Mouse (Mus musculus) CD4-positive helper T cell, adult 2 months (primary cell): ENCODE data around the gene Foxa1.

Experiments
- DNase-seq: peaks from one replicate; pipeline ENCODE4 v3.0.0-alpha.2; 2012; ENCODE audit warnings: low read depth, missing footprints, low spot score

Gene Foxa1

GRCm38 (mm10) chr12:57546415-57547201, at the start of gene Foxa1:
TSS of gene Foxa1 (minus strand) at chr12:57546916.
- no peak for DNase-seq

GRCm38 (mm10) chr12:57575931-57576628, 29.4 kb upstream of the Foxa1 start:
- no peak for DNase-seq

GRCm38 (mm10) chr12:57572415-57572814, 25.7 kb upstream of the Foxa1 start:
- no peak for DNase-seq

GRCm38 (mm10) chr12:57571773-57572172, 25.1 kb upstream of the Foxa1 start:
- no peak for DNase-seq

GRCm38 (mm10) chr12:57563909-57564308, 17.2 kb upstream of the Foxa1 start, which contains the start of gene Ttc6:
TSS of gene Ttc6 (plus strand) at chr12:57564113.
- DNase-seq: no peak

- no peak for DNase-seq
Observed at GRCm38 (mm10) chr12:57554091-57554490, 7.4 kb upstream of the Foxa1 start.

- DNase-seq: no peak
Observed at GRCm38 (mm10) chr12:57552286-57552685, 5.6 kb upstream of the Foxa1 start.

GRCm38 (mm10) chr12:57550881-57551280, 4.2 kb upstream of the Foxa1 start:
- no peak for DNase-seq

- DNase-seq: no peak
Observed at GRCm38 (mm10) chr12:57550181-57550808, 3.6 kb upstream of the Foxa1 start.

- DNase-seq: no peak
Observed at GRCm38 (mm10) chr12:57549667-57550160, 3.0 kb upstream of the Foxa1 start.

- DNase-seq: no peak
Observed at GRCm38 (mm10) chr12:57548981-57549666, 2.4 kb upstream of the Foxa1 start.

GRCm38 (mm10) chr12:57548352-57548980, 1.8 kb upstream of the Foxa1 start:
- no peak for DNase-seq

GRCm38 (mm10) chr12:57547890-57548289, 1.2 kb upstream of the Foxa1 start:
- no peak for DNase-seq

GRCm38 (mm10) chr12:57545371-57546241, 1.1 kb downstream of the Foxa1 start:
- no peak for DNase-seq

- DNase-seq: no peak
Observed at GRCm38 (mm10) chr12:57544641-57545370, 1.9 kb downstream of the Foxa1 start.

GRCm38 (mm10) chr12:57543627-57543991, 3.1 kb downstream of the Foxa1 start:
- no peak for DNase-seq

- no peak for DNase-seq
Observed at GRCm38 (mm10) chr12:57542746-57543626, 3.7 kb downstream of the Foxa1 start.

- DNase-seq: no peak
Observed at GRCm38 (mm10) chr12:57541931-57542745, 4.6 kb downstream of the Foxa1 start.
